Mouse (Mus musculus): ENCODE measurements around the gene Gdf10.
A peak's percentile ranks its signal among the peaks of the same experiment; 100 is the strongest.

The Gdf10 gene

GRCm38 (mm10) chr14:33939117-33939516 is 15.7 kb downstream of the Gdf10 start:
- peak; percentile 58 to 72 for DNase-seq

- DNase-seq, result no peak
Observed at GRCm38 (mm10) chr14:33940739-33941138, 17.4 kb downstream of the Gdf10 start, which contains the start of gene Gdf2. Gene Gdf2, plus strand, starts transcription at chr14:33941039.

- no peak for DNase-seq
Observed at GRCm38 (mm10) chr14:33942222-33942621, 18.8 kb downstream of the Gdf10 start.

GRCm38 (mm10) chr14:33946125-33946524 is 22.7 kb downstream of the Gdf10 start:
- no peak for DNase-seq

- DNase-seq, result no peak
Observed at GRCm38 (mm10) chr14:33952233-33952981, 29.0 kb downstream of the Gdf10 start.

- no peak for DNase-seq
Observed at GRCm38 (mm10) chr14:33953761-33954160, 30.4 kb downstream of the Gdf10 start, which contains the start of gene Rbp3. Gene Rbp3, plus strand, starts transcription at chr14:33954003.

GRCm38 (mm10) chr14:33956055-33956454 is 32.7 kb downstream of the Gdf10 start:
- DNase-seq, result no peak

GRCm38 (mm10) chr14:33958186-33958585 is 34.8 kb downstream of the Gdf10 start:
- no peak for DNase-seq

- DNase-seq, result no peak
Observed at GRCm38 (mm10) chr14:33958841-33959240, 35.5 kb downstream of the Gdf10 start.

GRCm38 (mm10) chr14:33959341-33959740 is 36.0 kb downstream of the Gdf10 start:
- DNase-seq, result peak in 1 of 2 experiments; percentile 35

- no peak for DNase-seq
Observed at GRCm38 (mm10) chr14:33965675-33966074, 42.3 kb downstream of the Gdf10 start.

- no peak for DNase-seq
Observed at GRCm38 (mm10) chr14:33972679-33973078, 49.3 kb downstream of the Gdf10 start.

- no peak for DNase-seq
Observed at GRCm38 (mm10) chr14:33974752-33975151, 51.4 kb downstream of the Gdf10 start.

GRCm38 (mm10) chr14:33977748-33978147 is 54.4 kb downstream of the Gdf10 start:
- DNase-seq, result no peak

- DNase-seq, result no peak
Observed at GRCm38 (mm10) chr14:33978604-33979059, 55.2 kb downstream of the Gdf10 start, which contains the start of gene Zfp488. Gene Zfp488, minus strand, starts transcription at chr14:33978764.
